Mouse (Mus musculus): ENCODE results near the gene Add2. TPM values are rescaled to one million over a fixed set of nuclear protein-coding genes. Genes with fewer than 3 reads are reported as not detected.

The Add2 gene
- total RNA-seq, 4 experiments from 2014 or later: 231 to 268 (median 258) TPM

DNA sequence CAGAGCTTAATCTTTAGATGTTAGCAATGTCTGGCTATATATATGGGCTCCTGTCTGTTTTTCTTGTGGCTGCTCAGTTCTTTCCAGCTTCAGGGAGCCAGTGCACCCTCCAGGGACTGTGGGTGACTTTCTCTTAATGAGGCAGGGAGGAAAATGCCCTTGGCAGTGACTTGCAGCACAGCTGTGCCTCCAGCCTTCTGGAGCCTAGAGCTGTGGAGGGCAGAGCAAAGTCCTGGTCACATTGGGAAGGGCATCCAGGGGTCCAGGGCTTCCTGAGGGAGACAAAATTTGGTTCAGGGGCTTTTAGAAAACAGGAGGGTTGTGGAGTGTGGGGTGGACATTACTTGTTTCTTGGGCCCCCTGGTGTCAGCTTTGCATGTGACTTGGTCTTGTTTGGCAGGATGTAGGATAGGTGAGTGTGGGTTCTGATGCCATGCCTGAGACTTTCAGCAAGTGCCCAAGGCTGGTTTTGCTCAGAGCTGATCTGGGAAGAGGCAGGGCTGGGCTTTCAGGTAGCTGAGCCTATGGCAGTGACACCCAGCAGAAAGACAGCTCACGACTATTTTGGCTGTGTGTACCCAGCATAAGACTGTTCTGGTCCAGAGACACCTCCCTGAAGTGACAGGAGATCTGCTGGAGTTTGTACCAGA is 50.0 kb downstream of the Add2 start:
- no peak for DNase-seq (ENCODE audit: low spot score in 2 of 2)

DNA sequence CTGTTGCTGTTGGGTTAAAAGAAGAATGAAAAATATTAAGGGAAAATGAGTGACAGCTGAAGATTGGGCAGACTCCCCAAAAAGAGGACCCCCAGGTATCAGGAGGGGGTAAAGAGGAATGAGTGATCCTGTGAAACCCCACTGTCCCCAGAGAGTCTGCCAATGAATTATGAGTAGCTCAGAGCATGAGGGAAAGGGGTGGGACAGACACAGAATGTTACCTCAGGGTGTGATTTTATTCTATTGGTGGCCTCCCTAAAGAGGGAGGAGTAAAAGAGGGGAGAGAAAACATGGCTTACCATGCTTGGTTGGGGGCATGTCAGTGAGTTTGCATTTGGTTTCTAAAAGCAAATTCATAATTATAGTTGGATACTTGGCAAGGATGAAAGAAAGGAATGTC is 50.8 kb downstream of the Add2 start:
- DNase-seq (ENCODE audit: low spot score in 2 of 2): no peak

DNA sequence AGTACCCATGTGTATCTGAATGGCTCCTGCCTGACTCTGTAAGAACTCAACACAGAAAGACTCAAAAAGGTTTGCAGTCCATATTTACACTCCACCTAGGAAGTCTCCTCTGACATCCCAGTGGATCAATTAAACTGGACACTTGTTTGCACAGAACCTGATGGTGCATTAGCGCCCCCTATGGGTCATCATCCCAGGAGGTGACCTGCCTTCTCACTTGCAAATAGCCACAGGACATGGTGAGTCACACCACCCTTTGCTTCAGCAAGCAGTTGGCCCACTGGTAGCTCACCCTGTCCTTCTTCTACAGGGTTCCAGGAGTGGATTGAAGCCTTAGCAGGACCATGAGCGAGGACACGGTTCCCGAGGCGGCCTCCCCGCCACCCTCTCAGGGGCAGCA is 57.0 kb downstream of the Add2 start:
- DNase-seq (ENCODE audit: low spot score in 2 of 2): peak in 1 of 2 experiments; percentile 72

DNA sequence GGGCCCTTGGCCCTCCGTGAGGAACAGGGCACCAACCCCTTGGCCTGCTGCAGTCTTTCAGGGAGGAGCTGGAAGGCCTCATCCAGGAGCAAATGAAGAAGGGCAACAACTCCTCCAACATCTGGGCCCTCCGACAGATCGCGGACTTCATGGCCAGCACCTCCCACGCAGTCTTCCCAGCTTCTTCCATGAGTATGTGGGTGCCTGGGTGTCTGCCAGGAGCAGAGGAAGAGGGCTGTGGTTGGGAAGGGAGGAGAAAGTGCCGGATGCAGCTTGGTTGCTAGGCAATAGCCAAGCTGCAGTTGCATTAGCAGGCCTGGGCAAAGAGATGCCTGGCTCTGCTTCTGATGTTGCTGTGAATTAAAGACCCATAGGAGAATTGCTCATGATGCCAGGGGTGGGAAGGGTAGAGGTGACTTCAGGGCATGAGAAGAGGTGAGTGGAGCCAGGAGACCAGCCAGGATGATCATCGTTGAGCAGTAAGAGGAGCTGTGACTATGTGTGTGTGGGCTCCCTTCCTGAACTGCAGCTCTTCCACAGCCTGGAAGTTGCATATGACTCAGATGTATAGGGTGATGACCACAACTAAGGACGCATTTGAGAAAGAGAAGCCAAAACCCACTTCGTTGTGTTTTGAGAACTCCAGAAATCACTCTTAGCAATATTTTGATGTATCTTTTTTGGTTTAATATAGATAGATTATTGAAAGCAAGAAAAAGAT is 58.5 kb downstream of the Add2 start:
- DNase-seq (ENCODE audit: low spot score in 2 of 2): peak; percentile 88 to 89

DNA sequence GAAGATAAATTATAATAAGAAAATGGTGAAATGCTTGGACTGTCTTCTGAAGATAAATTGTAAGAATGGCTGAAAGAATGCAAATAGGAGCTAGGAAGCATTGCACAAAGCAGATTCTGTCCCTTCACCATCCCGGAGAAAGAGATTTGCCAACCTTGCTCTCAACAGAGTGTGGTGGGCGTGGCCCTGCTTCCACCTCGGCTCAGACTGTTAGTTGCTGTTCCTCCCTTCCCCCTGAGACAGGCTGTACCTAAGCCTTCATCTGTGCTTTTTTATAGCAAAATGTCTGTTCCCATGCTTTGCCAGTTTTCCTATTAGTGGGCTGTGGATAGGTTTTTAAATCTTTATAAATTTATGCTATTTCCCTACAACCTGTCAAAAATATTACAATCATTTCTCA is 59.3 kb downstream of the Add2 start:
- peak; percentile 74 to 76 for DNase-seq (ENCODE audit: low spot score in 2 of 2)

DNA sequence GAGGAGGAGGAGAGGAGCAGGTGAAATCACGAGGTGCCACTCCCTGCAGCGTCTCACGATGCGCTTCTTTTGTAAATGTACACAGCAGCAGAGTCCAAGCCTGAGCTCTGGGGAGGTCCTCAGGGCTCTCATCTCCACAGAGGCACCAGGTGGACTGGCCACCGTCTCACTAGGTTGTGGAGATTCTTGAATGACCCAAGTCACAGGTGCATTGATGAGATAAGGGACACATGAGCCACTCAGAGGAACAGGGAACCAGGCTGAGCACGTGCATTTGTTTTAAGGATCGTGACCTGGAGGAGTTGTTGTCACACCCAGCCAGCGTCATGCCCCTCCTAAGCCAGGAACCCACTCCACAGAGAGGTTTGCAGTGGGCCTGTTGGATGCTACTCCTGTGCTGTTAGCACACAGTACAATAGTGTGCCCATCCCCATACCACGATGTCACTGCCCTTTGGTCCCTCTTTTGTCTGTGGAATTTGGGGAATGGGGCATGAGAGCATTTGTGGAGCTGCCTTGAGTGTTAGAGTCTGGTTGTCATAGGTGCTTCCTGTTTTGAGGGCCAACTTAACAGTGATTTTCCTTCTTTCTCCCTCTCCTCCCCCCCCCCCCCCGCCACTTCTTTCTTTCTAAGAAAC is 65.8 kb downstream of the Add2 start:
- no peak for DNase-seq (ENCODE audit: low spot score in 2 of 2)

DNA sequence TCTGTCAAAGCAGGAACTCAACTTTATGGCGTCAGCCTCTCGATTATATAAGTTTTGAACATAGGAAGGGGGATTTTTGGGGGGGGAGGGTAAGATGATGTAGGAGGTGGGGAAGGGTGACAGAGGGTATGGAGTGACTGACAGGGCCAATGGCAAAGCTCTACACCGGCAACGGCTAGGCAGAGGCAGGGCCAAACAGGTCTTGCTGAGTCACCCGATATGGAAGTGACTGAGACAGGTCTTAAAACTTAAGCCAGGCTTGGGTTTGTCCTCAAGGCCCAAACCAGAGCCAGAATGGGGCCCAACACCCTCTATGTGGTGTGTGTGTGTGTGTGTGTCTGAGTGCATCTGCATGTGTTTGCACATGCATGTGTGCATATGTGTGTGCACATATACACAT is 67.0 kb downstream of the Add2 start:
- no peak for DNase-seq (ENCODE audit: low spot score in 2 of 2)

DNA sequence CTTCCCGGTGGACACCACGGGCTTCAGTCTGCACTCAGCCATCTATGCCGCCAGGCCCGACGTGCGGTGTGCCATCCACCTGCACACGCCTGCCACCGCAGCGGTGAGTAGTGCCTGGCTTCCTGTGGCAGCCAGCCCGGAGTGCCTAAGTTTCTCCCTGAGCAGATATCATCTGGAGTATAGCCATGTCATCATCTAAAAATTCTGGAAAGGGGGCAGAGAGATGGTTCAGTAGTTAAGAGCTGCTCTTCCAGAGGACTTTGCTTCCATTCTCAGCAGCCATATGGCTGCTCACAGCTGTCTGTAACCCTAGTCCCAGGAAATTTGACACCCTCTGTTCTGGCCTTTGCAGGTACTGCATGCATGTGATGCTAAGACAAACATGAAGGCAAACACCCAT is 68.3 kb downstream of the Add2 start:
- no peak for DNase-seq (ENCODE audit: low spot score in 2 of 2)

DNA sequence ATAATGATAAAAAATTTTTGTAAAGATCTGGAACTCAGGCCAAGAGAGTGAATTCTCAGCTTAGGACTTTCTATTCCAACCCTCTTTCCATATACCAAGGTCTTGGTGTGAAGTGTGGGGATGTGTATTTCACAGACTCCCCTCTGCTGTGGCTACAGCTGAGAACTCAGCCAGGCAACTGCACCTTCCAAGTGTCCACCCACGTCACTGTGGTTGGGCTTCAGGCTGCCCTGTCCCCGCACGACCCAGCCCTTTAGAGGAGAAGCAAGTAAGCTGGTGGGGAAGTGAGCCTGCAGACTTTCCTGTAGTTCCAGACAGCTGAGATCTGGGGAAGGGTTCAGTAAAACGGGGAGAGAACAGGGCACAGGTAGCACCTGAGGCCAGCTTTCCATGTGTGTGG is 68.7 kb downstream of the Add2 start:
- no peak for DNase-seq (ENCODE audit: low spot score in 2 of 2)

DNA sequence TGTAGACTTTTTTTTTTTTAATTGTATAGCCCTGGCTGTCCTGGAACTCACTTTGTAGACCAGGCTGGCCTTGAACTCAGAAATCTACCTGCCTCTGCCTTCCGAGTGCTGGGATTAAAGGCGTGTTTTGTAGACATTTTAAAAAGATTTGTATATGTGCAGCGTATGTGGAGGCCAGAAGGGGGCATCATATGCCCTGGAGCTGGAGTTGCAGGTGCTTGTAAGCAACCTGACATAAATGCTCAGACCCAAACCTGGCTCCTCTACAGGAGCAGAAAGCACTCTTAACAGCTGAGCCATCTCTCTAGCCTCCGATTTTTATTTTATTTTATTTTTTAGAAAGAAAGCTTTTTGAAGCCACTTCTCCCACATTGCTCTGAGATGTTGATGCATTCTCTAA is 70.5 kb downstream of the Add2 start:
- DNase-seq (ENCODE audit: low spot score in 2 of 2): no peak

DNA sequence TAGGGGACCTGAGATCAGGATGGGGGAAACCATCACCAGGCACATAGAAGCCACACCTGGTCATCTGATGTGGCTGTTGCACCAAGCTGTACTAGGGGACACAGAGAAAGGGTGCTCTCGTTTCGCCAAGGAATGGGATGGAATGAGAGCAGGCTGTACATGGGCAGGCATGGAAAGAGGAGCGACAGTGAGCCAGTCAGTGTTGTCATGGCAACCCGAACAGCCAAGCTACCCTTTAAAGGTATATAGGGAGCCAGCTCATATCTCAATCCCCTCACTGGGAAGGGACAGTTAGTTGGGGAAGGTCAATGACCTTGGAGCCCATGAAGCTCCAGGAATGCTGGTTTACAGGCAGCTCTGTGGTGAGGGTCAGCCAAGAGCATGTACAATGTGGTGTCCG is 73.0 kb downstream of the Add2 start:
- DNase-seq (ENCODE audit: low spot score in 2 of 2): no peak

DNA sequence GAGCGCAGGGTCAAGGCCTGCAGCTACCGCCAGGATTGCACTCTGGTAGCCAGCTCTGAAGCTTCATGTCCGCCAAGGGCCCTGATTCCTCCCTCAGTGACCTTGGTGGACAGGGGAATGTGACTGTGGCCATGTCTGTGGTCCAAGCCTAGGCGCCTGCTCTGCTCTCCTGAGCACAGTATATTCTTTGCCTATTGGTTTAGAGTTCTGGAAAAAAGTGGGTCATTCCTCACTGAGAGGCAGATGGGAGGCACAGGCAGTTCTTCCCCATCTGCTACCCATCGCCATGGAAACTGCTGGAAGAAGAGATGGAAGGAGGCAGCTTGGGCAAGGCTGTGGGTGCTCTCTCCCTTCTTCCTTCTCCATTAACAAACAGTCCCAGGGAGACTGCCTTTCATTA is 74.4 kb downstream of the Add2 start:
- DNase-seq (ENCODE audit: low spot score in 2 of 2): peak; percentile 90 to 92

DNA sequence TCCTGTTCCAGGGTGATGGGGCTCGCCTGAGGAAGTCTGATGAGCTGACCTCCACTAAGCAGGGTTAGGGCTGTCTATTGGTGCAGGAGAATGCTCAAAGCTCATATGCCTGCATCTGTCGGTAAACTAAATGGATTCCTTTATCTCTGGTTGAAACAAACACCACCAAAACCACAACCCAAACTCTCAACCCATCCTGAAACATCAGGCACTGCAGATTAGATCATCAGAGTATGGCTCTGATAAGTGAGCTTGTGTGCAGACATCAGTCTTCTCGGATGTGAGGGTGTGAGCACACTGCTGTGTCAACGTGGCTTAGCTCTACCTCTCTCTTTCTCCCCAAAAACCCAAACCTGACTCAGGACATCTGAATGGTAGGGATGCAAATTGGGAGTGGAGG is 75.1 kb downstream of the Add2 start:
- no peak for DNase-seq (ENCODE audit: low spot score in 2 of 2)

DNA sequence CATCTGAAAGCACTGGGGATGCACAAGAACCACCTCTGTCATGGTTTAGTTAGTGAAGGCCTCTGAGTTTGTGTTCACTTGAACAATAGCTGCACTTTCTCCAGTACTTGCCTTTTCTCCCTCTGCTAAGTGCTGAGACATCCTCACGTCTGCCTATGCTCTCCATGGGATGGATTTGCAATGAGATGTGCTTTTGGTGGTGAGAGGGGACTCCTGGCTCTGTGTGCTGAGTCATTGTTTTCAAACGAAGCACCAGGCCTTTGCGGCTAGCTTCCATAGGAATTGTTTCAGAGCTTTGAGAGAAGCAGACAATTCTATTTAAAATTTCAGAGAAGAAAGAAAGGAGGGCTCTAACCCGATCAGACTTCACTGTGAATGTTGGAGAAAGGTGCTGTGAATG is 76.2 kb downstream of the Add2 start:
- no peak for DNase-seq (ENCODE audit: low spot score in 2 of 2)

DNA sequence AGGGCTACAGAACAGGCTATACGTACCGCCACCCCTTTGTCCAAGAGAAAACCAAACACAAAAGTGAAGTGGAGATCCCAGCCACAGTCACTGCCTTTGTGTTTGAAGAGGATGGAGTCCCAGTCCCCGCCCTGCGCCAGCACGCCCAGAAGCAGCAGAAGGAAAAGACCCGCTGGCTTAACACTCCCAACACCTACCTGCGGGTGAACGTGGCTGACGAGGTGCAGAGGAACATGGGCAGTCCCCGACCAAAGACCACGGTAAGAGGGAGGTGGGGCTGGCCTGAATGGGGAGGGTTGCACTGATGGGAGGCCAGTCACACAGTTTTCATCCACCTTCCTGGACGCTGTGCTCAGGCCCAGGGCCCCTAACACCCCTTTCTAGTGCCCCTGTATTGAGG is 77.6 kb downstream of the Add2 start:
- DNase-seq (ENCODE audit: low spot score in 2 of 2): no peak

DNA sequence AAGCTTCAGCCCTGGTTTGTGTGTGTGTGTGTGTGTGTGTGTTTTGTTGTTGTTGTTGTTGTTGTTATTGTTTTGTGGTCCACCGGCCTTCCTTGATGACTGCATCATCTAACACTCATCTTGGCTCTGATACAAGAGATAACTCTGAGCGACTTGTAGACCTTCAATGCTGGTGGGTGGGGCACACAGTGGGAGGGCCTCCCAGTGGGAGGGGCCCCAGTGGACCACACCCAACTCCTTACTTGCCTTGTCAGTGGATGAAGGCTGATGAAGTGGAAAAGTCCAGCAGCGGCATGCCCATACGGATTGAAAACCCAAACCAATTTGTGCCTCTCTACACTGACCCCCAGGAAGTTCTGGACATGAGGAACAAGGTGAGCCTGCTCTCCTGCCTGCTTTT is 78.6 kb downstream of the Add2 start:
- DNase-seq (ENCODE audit: low spot score in 2 of 2): no peak

DNA sequence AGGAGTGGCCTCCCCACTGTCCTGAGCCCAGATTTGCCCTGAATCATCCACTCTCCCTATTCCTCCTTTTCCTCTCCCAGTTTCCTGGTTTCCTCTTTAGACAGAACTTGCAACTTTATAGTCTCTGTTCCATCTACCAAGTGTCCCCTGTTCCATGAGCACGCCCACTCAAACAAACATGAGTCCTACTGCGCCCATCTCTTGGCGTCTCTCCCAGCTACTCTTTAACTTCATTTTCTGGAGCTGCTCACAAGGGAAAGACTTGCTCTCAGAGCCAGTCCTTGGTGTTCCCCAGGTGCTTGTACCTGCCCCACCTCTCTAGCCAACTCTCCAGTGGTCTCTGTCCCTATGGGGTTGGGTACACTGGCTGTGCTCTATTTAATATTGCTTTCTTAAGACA is 87.4 kb downstream of the Add2 start:
- DNase-seq (ENCODE audit: low spot score in 2 of 2): peak in 1 of 2 experiments; percentile 54

DNA sequence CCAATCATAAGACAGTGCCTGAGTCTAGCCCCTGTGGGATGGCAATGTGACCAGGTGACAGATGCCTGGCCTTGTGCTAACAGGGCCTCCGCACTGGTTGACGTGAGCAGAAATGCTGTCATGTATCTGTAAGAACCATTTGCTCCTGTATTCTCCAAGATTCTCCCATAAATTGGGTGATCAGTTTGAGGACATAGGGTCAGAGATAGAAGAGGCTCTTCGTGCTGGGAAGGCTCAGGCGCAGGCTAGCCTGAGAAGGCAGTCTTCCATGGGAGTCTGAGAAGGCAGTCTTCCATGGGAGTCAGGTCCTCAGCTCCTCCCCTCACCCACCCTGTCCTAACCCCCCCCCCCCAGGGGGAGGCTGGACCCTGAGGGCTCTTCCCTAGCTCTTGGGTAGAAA is 94.6 kb downstream of the Add2 start:
- no peak for DNase-seq (ENCODE audit: low spot score in 2 of 2)

DNA sequence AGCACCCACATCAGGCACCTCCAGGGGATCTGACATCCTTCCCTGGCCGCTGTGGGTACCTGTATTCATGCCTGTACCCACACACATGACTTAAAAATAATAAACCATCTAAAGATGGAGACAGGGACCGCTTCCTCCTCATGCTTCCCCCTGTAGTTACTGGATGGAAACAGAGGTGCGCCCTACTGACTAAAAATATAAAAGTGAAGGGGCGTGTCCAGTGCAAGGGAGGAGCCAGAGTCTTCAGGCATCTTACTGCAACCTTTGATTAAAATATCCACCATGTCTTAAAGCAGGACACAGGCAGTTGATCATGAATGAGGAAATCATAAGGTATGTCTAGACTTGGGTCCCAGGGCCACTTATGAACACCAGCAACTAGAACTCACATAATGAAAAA is 97.3 kb downstream of the Add2 start:
- DNase-seq (ENCODE audit: low spot score in 2 of 2): no peak

DNA sequence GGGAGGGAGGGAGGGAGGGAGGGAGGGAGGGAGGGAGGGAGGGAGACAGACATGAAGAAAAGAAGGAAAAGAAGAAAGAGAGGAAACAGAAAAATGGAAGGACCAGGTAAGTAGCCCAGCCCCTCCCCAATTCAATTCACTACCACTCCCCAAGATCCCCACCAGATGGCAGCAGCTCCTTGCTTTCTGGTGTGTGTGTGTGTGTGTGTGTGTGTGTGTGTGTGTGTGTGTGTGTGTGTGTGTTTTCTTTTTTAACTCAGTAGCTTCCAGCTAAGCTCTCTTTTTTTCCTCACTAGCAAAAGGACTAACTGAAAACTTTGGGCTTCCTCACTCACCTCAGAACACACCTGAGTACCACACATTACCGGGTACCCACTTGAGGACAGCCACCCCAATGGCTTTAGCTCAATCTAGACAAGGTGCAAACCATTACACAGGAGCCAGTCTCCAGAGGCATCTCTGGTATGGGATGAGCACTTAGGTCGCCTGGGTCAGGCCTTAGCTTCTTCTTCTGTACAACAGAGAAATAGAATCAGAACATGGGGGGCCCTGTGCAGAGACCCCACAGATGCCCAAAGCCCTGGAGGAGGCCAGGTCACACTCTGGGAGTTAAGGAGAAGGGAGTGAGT is 98.6 kb downstream of the Add2 start:
- peak in 1 of 2 experiments; percentile 52 for DNase-seq (ENCODE audit: low spot score in 2 of 2)

DNA sequence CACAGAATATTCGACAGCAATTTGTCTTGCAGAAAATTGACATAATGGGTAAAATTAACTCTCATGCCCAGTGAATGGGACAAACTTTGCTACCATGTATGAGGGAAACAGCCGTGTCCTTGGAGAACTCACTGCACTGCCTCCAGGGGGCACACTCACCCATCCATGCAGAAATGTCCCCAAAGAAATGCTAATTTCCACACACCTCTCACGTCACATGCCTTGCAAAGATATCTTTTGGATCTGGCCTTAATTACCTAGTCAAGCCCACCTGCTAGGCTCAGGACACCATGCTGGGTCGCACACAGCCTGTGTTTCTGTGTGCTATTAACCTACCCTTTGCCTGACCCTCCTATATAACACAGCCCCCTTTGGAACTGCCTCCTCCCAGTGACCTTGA is 100.0 kb downstream of the Add2 start:
- no peak for DNase-seq (ENCODE audit: low spot score in 2 of 2)

DNA sequence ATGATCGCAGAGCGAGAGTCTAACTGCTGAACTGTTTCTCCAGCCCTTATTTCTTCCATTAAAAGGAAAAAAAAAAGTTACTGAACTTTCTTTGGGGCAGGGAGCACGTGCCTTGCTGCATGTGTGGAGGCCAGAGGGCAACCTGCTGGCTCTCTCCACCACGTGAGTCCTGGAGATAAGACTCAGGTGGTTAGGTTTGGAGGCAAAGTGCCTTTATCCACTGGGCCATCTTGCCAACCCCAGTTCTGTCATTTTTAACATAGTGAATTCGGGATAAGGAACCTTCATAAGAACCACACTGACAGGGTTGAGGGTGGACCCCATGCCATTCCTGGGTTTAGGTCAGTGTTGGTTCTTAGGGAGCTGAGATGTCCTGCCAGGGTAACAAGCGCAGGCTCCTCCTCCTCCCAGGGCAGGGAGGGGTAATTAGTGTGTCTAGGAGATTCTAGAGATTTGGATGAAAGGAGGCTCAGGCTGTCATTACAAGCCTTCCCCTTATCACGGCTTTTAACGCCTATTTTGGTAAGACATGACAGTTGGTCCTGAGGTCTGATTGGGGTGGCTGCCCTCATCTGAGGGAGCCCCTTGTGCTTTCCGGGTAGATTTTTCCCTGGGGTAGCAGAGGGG is 101.5 kb downstream of the Add2 start:
- DNase-seq (ENCODE audit: low spot score in 2 of 2): no peak

Measured in layer of hippocampus, adult 8-10 months (tissue).